In genomic region chr12:86790849-86791127, GRCm38 (mm10) we compare ENCODE assay signal across 8 mouse cellular contexts. TPM values are rescaled to one million over a fixed set of nuclear protein-coding genes. Genes with fewer than 3 reads are reported as not detected.
DNase-seq lines count a peak whose midpoint lies in the region; ATAC-seq and TF ChIP-seq lines count a peak whose summit lies in the region.

No protein-coding gene starts in this region.

- peaks cover 47% of the 10 kb centered on the region for H3K4me1 ChIP-seq in heart, embryonic 15.5 days (replicated peaks)
- H3K4me1 ChIP-seq in intestine, embryonic 15.5 days (replicated peaks): peaks cover 15% of the 10 kb centered on the region
- peaks cover 23% of the 10 kb centered on the region for H3K4me1 ChIP-seq in liver, embryonic 12.5 days

- peak overlapping the region; percentile 62 for H3K27ac ChIP-seq in heart, embryonic 15.5 days
- no peak overlapping the region for H3K27ac ChIP-seq in intestine, embryonic 15.5 days
- H3K27ac ChIP-seq in liver, embryonic 12.5 days: no peak overlapping the region

- TF ChIP-seq POLR2A in brain, embryonic 14.5 days (IDR thresholded peaks at IDR 0.05; ENCODE audit: borderline replicate concordance, extremely low read depth, insufficient read depth, insufficient read length, poor library complexity, severe bottlenecking): no peak

- H3K4me3 ChIP-seq in heart, embryonic 15.5 days: no peak overlapping the region
- H3K4me3 ChIP-seq in intestine, embryonic 15.5 days (replicated peaks): no peak overlapping the region
- H3K4me3 ChIP-seq in liver, embryonic 12.5 days: no peak overlapping the region

- H3K4me2 ChIP-seq in heart, embryonic 15.5 days: peak overlapping the region; percentile 24; the same call in 1 of the 2 replicates
- no peak overlapping the region for H3K4me2 ChIP-seq in intestine, embryonic 15.5 days (replicated peaks)
- no peak overlapping the region for H3K4me2 ChIP-seq in liver, embryonic 12.5 days

- H3K9ac ChIP-seq in heart, embryonic 15.5 days: no peak overlapping the region
- no peak overlapping the region for H3K9ac ChIP-seq in intestine, embryonic 15.5 days
- H3K9ac ChIP-seq in liver, embryonic 12.5 days: no peak overlapping the region

- no peaks in the 10 kb centered on the region for H3K27me3 ChIP-seq in heart, embryonic 15.5 days
- H3K27me3 ChIP-seq in intestine, embryonic 15.5 days (replicated peaks): no peaks in the 10 kb centered on the region
- H3K27me3 ChIP-seq in liver, embryonic 12.5 days (replicated peaks): peaks cover 6% of the 10 kb centered on the region; the same call in 1 of the 2 replicates

- ATAC-seq in heart, embryonic 15.5 days (replicated peaks; ENCODE audit: insufficient number of reproducible peaks, insufficient read depth, low FRiP score, low read depth): peak; percentile 55; the same call in 1 of the 2 replicates
- ATAC-seq in intestine, embryonic 15.5 days: no peak
- ATAC-seq in liver, embryonic 12.5 days: no peak

- H3K9me3 ChIP-seq in heart, embryonic 15.5 days (replicated peaks): no peaks in the 10 kb centered on the region
- no peaks in the 10 kb centered on the region for H3K9me3 ChIP-seq in intestine, embryonic 15.5 days
- H3K9me3 ChIP-seq in liver, embryonic 12.5 days (replicated peaks): no peaks in the 10 kb centered on the region

- TF ChIP-seq CTCF in brain, embryonic 14.5 days (IDR thresholded peaks at IDR 0.05; ENCODE audit: borderline replicate concordance, extremely low read depth, insufficient read depth, insufficient read length): no peak

- peak; percentile 59 for DNase-seq in ovary, adult 18-20 months (ENCODE audit: low spot score)
- DNase-seq in ovary, postnatal 14 days (ENCODE audit: low spot score): no peak
- DNase-seq in brain, embryonic 14.5 days (ENCODE audit: low read depth): peak; percentile 78
- peak; percentile 77 for DNase-seq in lung, postnatal 14 days
- DNase-seq in left cerebral cortex, adult 11 months (ENCODE audit: low spot score): no peak

- 1% methylated on average over 2 of the region's 2 CpGs for WGBS in heart, embryonic 15.5 days
- 28% methylated on average over 2 of the region's 2 CpGs for WGBS in intestine, embryonic 15.5 days
- WGBS in liver, embryonic 12.5 days (ENCODE audit: insufficient replicate concordance): 18% methylated on average over 2 of the region's 2 CpGs

- H3K36me3 ChIP-seq in heart, embryonic 15.5 days: no peaks in the 10 kb centered on the region
- H3K36me3 ChIP-seq in intestine, embryonic 15.5 days: no peaks in the 10 kb centered on the region
- H3K36me3 ChIP-seq in liver, embryonic 12.5 days: no peaks in the 10 kb centered on the region

RNA-seq across cellular contexts. Expression of gene Lrrc74a, which starts 56.6 kb away (rescaled TPM):
- polyA plus RNA-seq in brain, embryonic 14.5 days (2012; rRNA removed): not detected in 2 replicates
- polyA plus RNA-seq in heart, embryonic 15.5 days (2015; fragmentation: Nextera tagmentation; extraction: Ambion mirVana): not detected in 2 replicates
- polyA plus RNA-seq in intestine, embryonic 15.5 days (2015; fragmentation: Nextera tagmentation; extraction: Ambion mirVana): not detected in 2 replicates
- not detected in 2 replicates for polyA plus RNA-seq in liver, embryonic 12.5 days (2016; fragmentation: Nextera tagmentation; extraction: Ambion mirVana)

Comparison
In these comparisons a context has a peak if more than half of its experiments do, and no peak if none do; other contexts are left out.
1. DNase-seq: peak in ovary, adult 18-20 months (single experiment), brain, embryonic 14.5 days (single experiment) and lung, postnatal 14 days (single experiment); none in ovary, postnatal 14 days (single experiment) and left cerebral cortex, adult 11 months (single experiment).